Mouse (Mus musculus) lung, adult 2 months (tissue): ENCODE data around the gene Lhfpl5.

Source experiments
- CTCF ChIP-seq: fragments of 200-500 bp; IDR thresholded peaks from 2 replicates; pipeline ENCODE4 v1.5.1; 2011; ENCODE audit warnings: mild to moderate bottlenecking, low read length, control low read depth; ENCODE audit not compliant: insufficient read depth
- POLR2A ChIP-seq: fragments of 200-500 bp; IDR thresholded peaks from 2 replicates; pipeline ENCODE4 v1.6.1; 2011; ENCODE audit warnings: low read depth, mild to moderate bottlenecking, control low read depth, low read length, borderline replicate concordance; ENCODE audit errors: extremely low read depth

- TF ChIP-seq CTCF (no peak), POLR2A (no peak)
These were observed 25.3 kb downstream of the Lhfpl5 start for GRCm38 (mm10) chr17:28600780-28601179.
